Mouse (Mus musculus) heart, embryonic 14.5 days (tissue): ENCODE results near the gene Scai. TPM values are rescaled to one million over a fixed set of nuclear protein-coding genes. Genes with fewer than 3 reads are reported as not detected.

ENCODE experiments used
- ATAC-seq: fragments of 200-750 bp; cut with Nextera tagmentation; 2 replicates; pipeline ENCODE4 v1.8.0; 2017; ENCODE audit warnings: low read depth, moderate TSS enrichment; ENCODE audit not compliant: insufficient number of reproducible peaks, insufficient read depth, low FRiP score
- H3K27ac ChIP-seq, 2 experiments: fragments of 200-500 bp in 1 of 2; fragments of 300-500 bp in 1 of 2; sonication (generic) in 1 of 2; replicated peaks in 1 of 2; 2 replicates each; pipeline ENCODE4 v1.5.1; 2012 to 2014; ENCODE audit warnings: low read depth in 2 of 2, low read length in 2 of 2, control low read depth in 1 of 2, mild to moderate bottlenecking in 1 of 2, mixed read lengths in 1 of 2; ENCODE audit not compliant: control insufficient read depth in 1 of 2, insufficient read depth in 1 of 2
- H3K27me3 ChIP-seq: fragments of 300-500 bp; sonication (generic); 2 replicates; pipeline ENCODE4 v1.6.1; 2014; ENCODE audit warnings: mild to moderate bottlenecking, low read length, control low read depth; ENCODE audit not compliant: control insufficient read depth, insufficient read depth
- H3K36me3 ChIP-seq: fragments of 300-500 bp; sonication (generic); 2 replicates; pipeline ENCODE4 v1.6.1; 2014; ENCODE audit warnings: mild to moderate bottlenecking, control low read depth, low read length, mixed read lengths; ENCODE audit not compliant: control insufficient read depth, insufficient read depth
- H3K4me1 ChIP-seq, 2 experiments: fragments of 200-500 bp in 1 of 2; fragments of 300-500 bp in 1 of 2; sonication (generic) in 1 of 2; 2 replicates each; pipeline ENCODE4 v1.6.1; 2012 to 2014; ENCODE audit warnings: low read length in 2 of 2, control low read depth in 1 of 2, mixed read lengths in 1 of 2; ENCODE audit not compliant: control insufficient read depth in 2 of 2, insufficient read depth in 2 of 2
- H3K4me2 ChIP-seq: fragments of 300-500 bp; sonication (generic); 2 replicates; pipeline ENCODE4 v1.6.1; 2014; ENCODE audit warnings: mild to moderate bottlenecking, low read length
- H3K4me3 ChIP-seq, 2 experiments: fragments of 200-500 bp in 1 of 2; fragments of 300-500 bp in 1 of 2; sonication (generic) in 1 of 2; 2 replicates each; pipeline ENCODE4 v1.5.1; 2012 to 2014; ENCODE audit warnings: low read length in 2 of 2, mild to moderate bottlenecking in 2 of 2, control low read depth in 1 of 2, low read depth in 1 of 2, moderate library complexity in 1 of 2; ENCODE audit not compliant: control insufficient read depth in 1 of 2, insufficient read depth in 1 of 2
- H3K9ac ChIP-seq: fragments of 300-500 bp; sonication (generic); 2 replicates; pipeline ENCODE4 v1.6.1; 2014; ENCODE audit warnings: mild to moderate bottlenecking, low read length
- H3K9me3 ChIP-seq: fragments of 300-500 bp; sonication (generic); 2 replicates; pipeline ENCODE4 v1.6.1; 2016; ENCODE audit warnings: low read length, control low read depth; ENCODE audit not compliant: control insufficient read depth
- WGBS: fragments of 180-500 bp; shearing (Covaris S2); extraction: QIAGEN DNeasy Blood & Tissue Kit; methylation state at CpG from one replicate; pipeline ENCODE4 v1.1.7; 2014; 5-methylcytosine and 5-hydroxymethylcytosine counted together
- polyA plus RNA-seq: library from polyadenylated mRNA; unstranded; fragments of >200 nt; fragmentation: Nextera tagmentation; extraction: Ambion mirVana; gene quantifications from 2 replicates; pipeline ENCODE4 v1.2.1, GENCODE M21; 2014

The Scai gene
- polyA plus RNA-seq, 1 experiment from 2014 or later: 6.7 TPM

DNA sequence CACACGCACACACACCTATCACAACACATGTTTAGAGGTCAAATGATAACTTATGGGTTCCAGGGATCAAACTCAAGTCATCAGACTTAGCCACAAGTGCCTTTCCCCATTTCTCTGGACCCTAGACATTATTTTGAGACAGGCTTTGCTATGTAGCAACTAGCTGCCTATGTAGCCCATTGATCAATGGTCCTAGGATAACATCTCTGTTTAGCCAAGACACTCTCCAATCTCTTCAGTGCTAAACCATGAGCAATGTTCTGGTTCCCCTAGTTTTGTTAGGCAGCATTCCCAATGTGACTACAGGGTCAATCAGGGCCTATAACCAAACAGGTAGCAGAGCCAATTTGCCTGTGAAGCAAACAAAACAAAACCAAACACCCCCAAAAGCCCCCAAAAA is 142.0 kb downstream of the Scai start:
- Histone ChIP-seq H3K9me3 (no peaks in the 10 kb centered on the region), H3K4me3 (no peak overlapping the region), H3K27me3 (no peaks in the 10 kb centered on the region), H3K4me2 (no peak overlapping the region), H3K9ac (no peak overlapping the region), H3K36me3 (peaks cover 91% of the 10 kb centered on the region), H3K27ac (no peak overlapping the region), H3K4me1 (no peaks in the 10 kb centered on the region)
- ATAC-seq: no peak
- WGBS: 91% methylated on average over 1 of the region's 1 CpGs

DNA sequence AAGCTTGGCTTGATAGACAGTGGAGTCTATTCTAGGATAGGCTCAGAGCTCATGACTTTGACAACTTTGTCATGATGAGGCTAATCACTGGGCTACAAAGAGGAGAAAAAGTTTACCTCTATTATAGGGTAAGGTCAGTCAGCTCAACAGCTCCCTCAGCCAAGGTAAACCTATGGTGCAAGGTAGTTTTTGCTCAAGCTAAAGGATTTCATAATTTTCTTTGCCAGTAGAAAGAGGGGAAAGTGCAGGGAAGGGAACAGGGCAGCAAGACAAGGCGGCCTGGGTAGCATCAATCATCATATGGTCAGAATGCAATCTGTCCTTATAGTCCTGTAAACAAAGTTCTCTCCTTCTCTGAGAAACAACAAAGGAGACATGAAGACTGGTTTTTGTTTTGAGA is 150.3 kb downstream of the Scai start:
- Histone ChIP-seq H3K27me3 (no peaks in the 10 kb centered on the region), H3K4me2 (no peak overlapping the region), H3K9ac (no peak overlapping the region), H3K36me3 (peaks cover 85% of the 10 kb centered on the region), H3K27ac (no peak overlapping the region), H3K9me3 (no peaks in the 10 kb centered on the region), H3K4me3 (no peak overlapping the region), H3K4me1 (no peaks in the 10 kb centered on the region)
- ATAC-seq: no peak
- 91% methylated on average over 1 of the region's 1 CpGs for WGBS

DNA sequence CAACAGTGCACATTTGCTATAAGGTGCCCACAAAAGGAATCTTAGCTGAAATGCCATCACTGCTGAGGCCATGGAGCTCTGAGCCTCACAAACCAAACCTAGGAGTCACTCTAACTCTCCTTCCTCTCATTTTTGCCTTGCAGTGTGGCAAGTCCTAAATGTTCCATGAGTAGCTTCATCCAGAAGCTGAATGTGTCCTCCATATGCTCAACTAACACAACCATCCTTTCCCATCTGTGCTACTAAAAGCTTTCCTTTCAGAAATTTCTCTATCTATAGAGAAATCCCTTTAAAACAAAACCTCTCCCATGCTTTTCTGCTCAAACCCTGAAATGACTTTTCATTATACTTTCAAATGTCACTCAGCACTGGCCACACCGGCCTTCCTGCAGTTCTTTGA is 158.9 kb downstream of the Scai start:
- Histone ChIP-seq H3K4me2 (no peak overlapping the region), H3K36me3 (peaks cover 89% of the 10 kb centered on the region), H3K4me3 (no peak overlapping the region), H3K27ac (no peak overlapping the region), H3K9ac (no peak overlapping the region), H3K4me1 (no peaks in the 10 kb centered on the region), H3K9me3 (no peaks in the 10 kb centered on the region), H3K27me3 (no peaks in the 10 kb centered on the region)
- no peak for ATAC-seq
- 97% methylated on average over 1 of the region's 1 CpGs for WGBS

DNA sequence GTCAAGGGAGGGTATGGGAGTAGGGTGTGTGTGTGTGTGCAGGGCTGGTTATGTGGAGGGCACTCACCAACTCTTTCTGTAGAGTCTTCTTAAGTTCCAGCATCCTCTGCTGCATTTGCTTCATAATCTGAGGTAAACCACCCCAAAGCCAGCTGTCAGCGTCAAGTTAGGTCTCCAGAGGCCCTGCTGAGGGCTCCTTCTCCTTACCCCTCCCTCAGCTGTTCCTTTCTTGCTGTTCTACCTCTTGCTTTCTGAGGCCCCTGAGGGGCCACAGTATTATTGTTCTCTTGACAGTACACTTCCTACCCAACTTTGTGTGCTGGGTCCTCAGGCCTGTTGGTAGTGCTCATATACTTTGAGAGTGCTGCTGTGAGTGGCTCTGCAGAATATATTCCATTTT is 170.5 kb downstream of the Scai start:
- H3K4me2 ChIP-seq: no peak overlapping the region
- no peak for ATAC-seq
- H3K36me3 ChIP-seq: peaks cover 94% of the 10 kb centered on the region
- 88% methylated on average over 1 of the region's 1 CpGs for WGBS
- H3K4me1 ChIP-seq: no peaks in the 10 kb centered on the region
- H3K27ac ChIP-seq: no peak overlapping the region
- H3K27me3 ChIP-seq: no peaks in the 10 kb centered on the region
- no peaks in the 10 kb centered on the region for H3K9me3 ChIP-seq
- H3K9ac ChIP-seq: no peak overlapping the region
- H3K4me3 ChIP-seq: no peak overlapping the region

DNA sequence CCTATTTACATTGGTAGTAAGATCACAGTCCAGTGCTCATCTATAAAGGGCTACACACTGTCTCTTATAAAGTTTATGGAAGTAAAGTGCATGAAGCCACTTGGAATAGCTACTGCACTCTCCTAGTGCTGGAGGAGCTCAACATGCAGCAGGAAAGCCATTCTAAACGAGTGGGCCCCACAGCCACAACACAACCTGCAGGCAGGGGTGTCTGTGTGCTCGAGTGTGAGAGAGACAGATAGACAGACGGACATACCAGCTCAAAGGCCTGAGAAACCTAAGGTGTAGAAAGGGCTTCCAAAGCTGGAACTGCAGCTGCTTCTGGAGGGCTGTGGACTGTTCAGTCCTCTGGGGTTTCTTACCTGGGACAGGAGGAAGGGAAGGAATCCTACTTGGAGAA is 174.0 kb downstream of the Scai start:
- no peak for ATAC-seq
- Histone ChIP-seq H3K9me3 (no peaks in the 10 kb centered on the region), H3K4me2 (no peak overlapping the region), H3K4me1 (peaks cover 0 to 3% of the 10 kb centered on the region in 2 experiments; a peak in 1 of 4 replicates), H3K4me3 (no peak overlapping the region), H3K27me3 (no peaks in the 10 kb centered on the region), H3K27ac (no peak overlapping the region), H3K9ac (no peak overlapping the region), H3K36me3 (peaks cover 97% of the 10 kb centered on the region)
- 75% methylated on average over 3 of the region's 3 CpGs for WGBS

Other genes with a start within 250 kb of the Scai start
- 0.75 and 0.96 TPM in 2 replicates for gene Wdr38, start 193.3 kb downstream of the Scai start, polyA plus RNA-seq
- 82.8 and 85.4 TPM in 2 replicates for gene Arpc5l, start 185.4 kb downstream of the Scai start, polyA plus RNA-seq
- gene Rpl35, start 185.1 kb downstream of the Scai start, polyA plus RNA-seq: 608 and 670 TPM in 2 replicates
- 25.5 and 26.9 TPM in 2 replicates for gene Golga1, start 125.2 kb downstream of the Scai start, polyA plus RNA-seq
- 48.3 and 51.3 TPM in 2 replicates for gene Ppp6c, start 35.7 kb upstream of the Scai start, polyA plus RNA-seq